Mouse (Mus musculus) CH12.LX (cell line): Measurements from ENCODE around the gene Ttll8. TPM values are rescaled to one million over a fixed set of nuclear protein-coding genes. Genes with fewer than 3 reads are reported as not detected.

Experiments
- DNase-seq: peaks from one replicate; pipeline ENCODE4 v3.0.0-alpha.2; 2013; ENCODE audit errors: extremely low read depth
- H3K27ac ChIP-seq: 2 replicates; pipeline ENCODE4 v1.5.1; 2012; ENCODE audit warnings: low read depth, mild to moderate bottlenecking, control low read depth, moderate library complexity; ENCODE audit not compliant: insufficient read depth
- H3K27me3 ChIP-seq: replicated peaks from 2 replicates; pipeline ENCODE3; 2012; ENCODE audit warnings: inconsistent platforms
- H3K36me3 ChIP-seq, 2 experiments: replicated peaks in 1 of 2; 2 replicates each; pipeline versions ENCODE3 to v1.6.1; 2012; ENCODE audit warnings: inconsistent platforms in 1 of 2, low read length in 1 of 2, mild to moderate bottlenecking in 1 of 2, mixed read lengths in 1 of 2, moderate library complexity in 1 of 2; ENCODE audit not compliant: control insufficient read depth in 1 of 2, insufficient read depth in 1 of 2
- H3K4me1 ChIP-seq, 2 experiments: 2 replicates each; pipeline ENCODE4 v1.6.1; 2012; ENCODE audit warnings: inconsistent platforms in 1 of 2, moderate library complexity in 1 of 2; ENCODE audit not compliant: insufficient read depth in 2 of 2, control insufficient read depth in 1 of 2
- H3K4me2 ChIP-seq: 2 replicates; pipeline ENCODE4 v1.6.1; 2012; ENCODE audit warnings: low read depth, mild to moderate bottlenecking, control low read depth; ENCODE audit not compliant: poor library complexity, insufficient read depth, severe bottlenecking
- H3K4me3 ChIP-seq, 3 experiments: fragments of 150-350 bp in 1 of 3; sonication (generic) in 1 of 3; replicated peaks in 1 of 3; 2 replicates each; pipeline versions ENCODE3 to v1.5.1; 2011 to 2012; ENCODE audit warnings: low read depth in 2 of 3, low read length in 2 of 3, mild to moderate bottlenecking in 2 of 3, moderate library complexity in 2 of 3, control low read depth in 1 of 3, improper control_type of control experiment in 1 of 3, inconsistent platforms in 1 of 3, mixed read lengths in 1 of 3; ENCODE audit not compliant: poor library complexity in 1 of 3
- H3K79me2 ChIP-seq: replicated peaks from 2 replicates; pipeline ENCODE4 v1.6.1; 2012; ENCODE audit warnings: mild to moderate bottlenecking, moderate library complexity; ENCODE audit not compliant: control insufficient read depth, poor library complexity, insufficient read depth, severe bottlenecking; ENCODE audit errors: extremely low read depth
- H3K9ac ChIP-seq: 2 replicates; pipeline ENCODE4 v1.6.1; 2012; ENCODE audit warnings: low read depth, mild to moderate bottlenecking, control low read depth, moderate library complexity; ENCODE audit not compliant: insufficient read depth
- H3K9me3 ChIP-seq: replicated peaks from 2 replicates; pipeline ENCODE3; 2012; ENCODE audit warnings: low read length, inconsistent platforms, mixed read lengths
- CHD2 ChIP-seq: IDR thresholded peaks from 2 replicates; pipeline ENCODE4 v1.6.1; 2011; ENCODE audit warnings: low read length, improper control_type of control experiment
- CTCF ChIP-seq, 2 experiments: IDR thresholded peaks in 1 of 2; conservative IDR thresholded peaks in 1 of 2; 2 replicates each; pipeline ENCODE4 v1.5.1; 2011 to 2012; ENCODE audit warnings: low read depth in 2 of 2, low read length in 2 of 2, improper control_type of control experiment in 1 of 2, inconsistent platforms in 1 of 2, mild to moderate bottlenecking in 1 of 2, moderate library complexity in 1 of 2
- ELF1 ChIP-seq: IDR thresholded peaks from 2 replicates; pipeline ENCODE4 v1.6.1; 2014; ENCODE audit warnings: low read depth, mild to moderate bottlenecking, inconsistent platforms, low read length, improper control_type of control experiment
- GABPA ChIP-seq: IDR thresholded peaks from 2 replicates; pipeline ENCODE4 v1.6.1; 2012; ENCODE audit warnings: low read depth, low read length, improper control_type of control experiment, inconsistent platforms; ENCODE audit not compliant: insufficient replicate concordance
- MAX ChIP-seq: IDR thresholded peaks from 2 replicates; pipeline ENCODE4 v1.6.1; 2011; ENCODE audit warnings: low read length, improper control_type of control experiment
- MEF2A ChIP-seq: IDR thresholded peaks from 2 replicates; pipeline ENCODE4 v1.6.1; 2014; ENCODE audit warnings: low read depth, mild to moderate bottlenecking, inconsistent platforms, low read length, improper control_type of control experiment, borderline replicate concordance
- MYC ChIP-seq: IDR thresholded peaks from 2 replicates; pipeline ENCODE4 v1.6.1; 2011; ENCODE audit warnings: low read depth, mild to moderate bottlenecking, improper control_type of control experiment, low read length
- PAX5 ChIP-seq: IDR thresholded peaks from 2 replicates; pipeline ENCODE4 v1.6.1; 2012; ENCODE audit warnings: low read length, inconsistent platforms, mixed read lengths
- POLR2A ChIP-seq: IDR thresholded peaks from 2 replicates; pipeline ENCODE4 v1.6.1; 2011; ENCODE audit warnings: low read depth, mild to moderate bottlenecking, improper control_type of control experiment, low read length
- SIN3A ChIP-seq: IDR thresholded peaks from 2 replicates; pipeline ENCODE4 v1.6.1; 2012; ENCODE audit warnings: low read length, improper control_type of control experiment, inconsistent platforms
- ZMIZ1 ChIP-seq: IDR thresholded peaks from 2 replicates; pipeline ENCODE4 v1.6.1; 2012; ENCODE audit warnings: low read depth, mild to moderate bottlenecking, inconsistent platforms, low read length, improper control_type of control experiment
- ZNF384 ChIP-seq: IDR thresholded peaks from 2 replicates; pipeline ENCODE4 v1.6.1; 2012; ENCODE audit warnings: low read depth, low read length, improper control_type of control experiment, inconsistent platforms
- dilution Hi-C: fragments of 300-500 bp; cut with MboI; formaldehyde crosslinking; loops from 2 replicates; pipeline ENCODE4 v1.14.3; 2020; ENCODE audit warnings: low sequenced_read_pairs; ENCODE audit not compliant: extremely low pct_unique_long_range_greater_than_20kb, extremely low pct_ligation_motif_present
- in situ Hi-C: fragments of 300-500 bp; cut with MboI; formaldehyde crosslinking; loops from 3 replicates; pipeline ENCODE4 v1.14.3; 2019; ENCODE audit warnings: low sequenced_read_pairs, low pct_ligation_motif_present, low pct_unique_long_range_greater_than_20kb, mixed read lengths
- polyA plus RNA-seq: library from polyadenylated mRNA; unstranded; fragments of >175 nt; gene quantifications from 2 replicates; pipeline ENCODE4 v1.2.1, GENCODE M21; 2012; ENCODE audit warnings: low read depth; ENCODE audit not compliant: insufficient read length
- total RNA-seq, 2 experiments: library from RNA; depleted of rRNA; stranded (reverse); fragments of 300-350 nt in 1 of 2; fragments of >200 nt in 1 of 2; gene quantifications; 2 replicates each; pipeline ENCODE4 v1.2.3; 2012 to 2014

Gene Ttll8
- total and polyA plus RNA-seq, 3 experiments, result not detected

DNA sequence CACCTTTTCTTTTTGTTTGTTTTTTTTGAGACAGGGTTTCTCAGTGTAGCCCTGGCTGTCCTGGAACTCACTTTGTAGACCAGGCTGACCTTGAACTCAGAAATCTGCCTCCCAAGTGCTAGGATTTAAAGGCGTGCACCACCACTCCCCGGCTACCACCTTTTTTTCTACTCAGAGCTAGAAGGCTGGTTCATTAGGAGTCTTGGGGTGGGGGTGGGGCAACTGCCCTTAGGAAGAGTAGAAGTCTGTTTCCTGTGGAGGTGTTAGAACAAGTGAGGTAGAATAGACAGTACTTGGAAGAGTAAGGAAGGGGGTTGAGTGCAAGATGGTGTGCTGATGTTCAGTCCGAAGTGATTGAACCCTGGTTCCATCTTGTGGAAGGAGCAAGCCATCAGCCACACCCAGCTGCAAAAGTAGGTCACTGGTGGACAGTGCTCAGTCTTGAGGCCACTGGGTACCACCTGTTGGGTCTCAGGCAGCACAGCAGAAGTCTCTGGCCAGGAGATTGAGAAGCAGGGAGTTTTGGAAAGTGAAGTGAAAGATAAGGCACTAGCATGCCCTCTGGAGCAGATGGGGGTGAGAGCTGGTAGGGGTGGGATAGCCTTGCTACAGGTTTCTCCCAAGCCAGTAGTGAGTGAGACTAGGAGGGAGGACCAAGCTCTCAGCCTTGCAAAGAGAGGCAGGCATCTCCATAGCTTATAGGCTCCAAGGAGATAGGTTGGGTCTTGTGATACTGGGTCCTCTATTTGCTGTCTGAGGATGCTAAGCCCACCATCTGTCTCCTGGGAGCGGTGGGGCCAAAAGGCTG lies 88.1 kb downstream of the Ttll8 start:
- in situ Hi-C loops (no loop called here), dilution Hi-C loops (no loop called here)
- peaks cover 10% of the 10 kb centered on the region for H3K27me3 ChIP-seq
- H3K36me3 ChIP-seq, result peaks cover 6 to 31% of the 10 kb centered on the region in 2 experiments
- H3K9ac ChIP-seq, result no peak overlapping the region
- no peaks in the 10 kb centered on the region for H3K9me3 ChIP-seq
- TF ChIP-seq MYC, result no peak
- TF ChIP-seq MAX, result no peak
- no peak for TF ChIP-seq ZNF384
- no peak for TF ChIP-seq GABPA
- TF ChIP-seq CTCF (conservative IDR thresholded peaks at IDR 0.05 in 1 of 2, IDR thresholded peaks at IDR 0.05 in 1 of 2; ENCODE audit: low read depth in 2 of 2, low read length in 2 of 2), result no peak
- TF ChIP-seq PAX5, result no peak
- no peak for TF ChIP-seq ZMIZ1
- no peak for DNase-seq
- no peak overlapping the region for H3K4me2 ChIP-seq
- H3K27ac ChIP-seq, result no peak overlapping the region
- H3K4me1 ChIP-seq, result peaks cover 12 to 38% of the 10 kb centered on the region in 2 experiments
- no peak overlapping the region for H3K4me3 ChIP-seq
- 0 out of 2 replicates have a peak, but pooled peaks cover 3% of the 10 kb centered on the region for H3K79me2 ChIP-seq

DNA sequence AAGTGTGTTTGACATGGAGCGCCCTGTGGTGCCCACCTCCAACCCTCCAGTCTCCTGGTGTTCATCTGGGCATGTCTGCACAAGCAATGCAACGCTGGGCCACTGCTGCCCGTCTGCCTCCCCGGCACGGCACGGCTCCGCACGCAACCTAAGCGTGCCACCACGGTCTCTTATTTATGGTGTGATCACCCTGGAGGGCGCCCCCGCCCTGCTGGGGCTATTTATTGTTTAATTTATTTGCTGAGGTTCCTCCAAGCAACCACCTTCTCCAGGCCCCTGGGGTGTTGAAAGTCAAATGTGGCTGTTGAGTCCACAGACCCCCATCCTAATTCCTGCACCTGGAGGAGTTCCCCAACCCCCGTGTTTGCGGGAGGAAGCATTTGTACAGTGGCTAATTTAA lies 89.2 kb downstream of the Ttll8 start:
- H3K4me2 ChIP-seq, result no peak overlapping the region
- H3K4me3 ChIP-seq, result no peak overlapping the region
- dilution Hi-C loops, result no loop called here
- peaks cover 13% of the 10 kb centered on the region for H3K27me3 ChIP-seq
- no peak for DNase-seq
- H3K4me1 ChIP-seq, result peaks cover 12 to 38% of the 10 kb centered on the region in 2 experiments
- in situ Hi-C loops, result no loop called here
- peaks cover 6 to 31% of the 10 kb centered on the region in 2 experiments for H3K36me3 ChIP-seq
- TF ChIP-seq POLR2A (no peak), ELF1 (no peak), CHD2 (no peak), SIN3A (no peak), MEF2A (no peak)
- TF ChIP-seq, all 38 proteins: peak for 0
- Histone ChIP-seq H3K79me2 (0 out of 2 replicates have a peak, but pooled peaks cover 3% of the 10 kb centered on the region), H3K27ac (no peak overlapping the region), H3K9ac (no peak overlapping the region), H3K9me3 (peaks cover 2% of the 10 kb centered on the region)
